Mouse (Mus musculus): ENCODE data around the gene Col18a1.

Col18a1 gene

GRCm38 (mm10) chr10:77068469-77068868, 97.9 kb downstream of the Col18a1 start:
- DNase-seq (ENCODE audit: low read depth, low spot score): no peak

GRCm38 (mm10) chr10:77064659-77065058, 101.7 kb downstream of the Col18a1 start:
- DNase-seq (ENCODE audit: low read depth, low spot score): no peak

GRCm38 (mm10) chr10:77064239-77064638, 102.1 kb downstream of the Col18a1 start:
- no peak for DNase-seq (ENCODE audit: low read depth, low spot score)

- DNase-seq (ENCODE audit: low read depth, low spot score): no peak
Measured at GRCm38 (mm10) chr10:77062393-77063010, 103.8 kb downstream of the Col18a1 start.

GRCm38 (mm10) chr10:77061426-77061825, 104.9 kb downstream of the Col18a1 start:
- DNase-seq (ENCODE audit: low read depth, low spot score): no peak

- peak; percentile 12 for DNase-seq (ENCODE audit: low read depth, low spot score)
Measured at GRCm38 (mm10) chr10:77056768-77057167, 109.6 kb downstream of the Col18a1 start.

- DNase-seq (ENCODE audit: low read depth, low spot score): no peak
Measured at GRCm38 (mm10) chr10:77048606-77049005, 117.7 kb downstream of the Col18a1 start.

GRCm38 (mm10) chr10:77048196-77048595, 118.2 kb downstream of the Col18a1 start:
- DNase-seq (ENCODE audit: low read depth, low spot score): no peak

- DNase-seq (ENCODE audit: low read depth, low spot score): no peak
Measured at GRCm38 (mm10) chr10:77038579-77039174, 127.7 kb downstream of the Col18a1 start.

- DNase-seq (ENCODE audit: low read depth, low spot score): peak; percentile 15
Measured at GRCm38 (mm10) chr10:77035487-77035886, 130.9 kb downstream of the Col18a1 start.

- peak; percentile 67 for DNase-seq (ENCODE audit: low read depth, low spot score)
Measured at GRCm38 (mm10) chr10:77033323-77034025, 132.9 kb downstream of the Col18a1 start.

- peak; percentile 95 for DNase-seq (ENCODE audit: low read depth, low spot score)
Measured at GRCm38 (mm10) chr10:77032591-77033322, 133.6 kb downstream of the Col18a1 start.

GRCm38 (mm10) chr10:77031768-77032375, 134.5 kb downstream of the Col18a1 start, which contains the start of gene Slc19a1:
Gene Slc19a1, plus strand, starts transcription at chr10:77032241.
- no peak for DNase-seq (ENCODE audit: low read depth, low spot score)

- DNase-seq (ENCODE audit: low read depth, low spot score): peak; percentile 64
Measured at GRCm38 (mm10) chr10:77030666-77031065, 135.7 kb downstream of the Col18a1 start.

- no peak for DNase-seq (ENCODE audit: low read depth, low spot score)
Measured at GRCm38 (mm10) chr10:77029761-77030160, 136.6 kb downstream of the Col18a1 start.

- DNase-seq (ENCODE audit: low read depth, low spot score): no peak
Measured at GRCm38 (mm10) chr10:77028782-77029296, 137.5 kb downstream of the Col18a1 start.

- DNase-seq (ENCODE audit: low read depth, low spot score): no peak
Measured at GRCm38 (mm10) chr10:77026944-77027343, 139.4 kb downstream of the Col18a1 start.

- no peak for DNase-seq (ENCODE audit: low read depth, low spot score)
Measured at GRCm38 (mm10) chr10:77024231-77024630, 142.1 kb downstream of the Col18a1 start.

- no peak for DNase-seq (ENCODE audit: low read depth, low spot score)
Measured at GRCm38 (mm10) chr10:77022301-77023130, 143.8 kb downstream of the Col18a1 start.

- peak; percentile 85 for DNase-seq (ENCODE audit: low read depth, low spot score)
Measured at GRCm38 (mm10) chr10:77021399-77022052, 144.8 kb downstream of the Col18a1 start.

All from 3T3-L1 (cell line).